Mouse (Mus musculus): ENCODE measurements around the gene Cyth1. TPM values are rescaled to one million over a fixed set of nuclear protein-coding genes. Genes with fewer than 3 reads are reported as not detected.

Cyth1 gene
- 12.3 and 15.1 TPM in 2 replicates for total RNA-seq (2015)
- total RNA-seq (2017): 45.5 and 56.3 TPM in 2 replicates

DNA sequence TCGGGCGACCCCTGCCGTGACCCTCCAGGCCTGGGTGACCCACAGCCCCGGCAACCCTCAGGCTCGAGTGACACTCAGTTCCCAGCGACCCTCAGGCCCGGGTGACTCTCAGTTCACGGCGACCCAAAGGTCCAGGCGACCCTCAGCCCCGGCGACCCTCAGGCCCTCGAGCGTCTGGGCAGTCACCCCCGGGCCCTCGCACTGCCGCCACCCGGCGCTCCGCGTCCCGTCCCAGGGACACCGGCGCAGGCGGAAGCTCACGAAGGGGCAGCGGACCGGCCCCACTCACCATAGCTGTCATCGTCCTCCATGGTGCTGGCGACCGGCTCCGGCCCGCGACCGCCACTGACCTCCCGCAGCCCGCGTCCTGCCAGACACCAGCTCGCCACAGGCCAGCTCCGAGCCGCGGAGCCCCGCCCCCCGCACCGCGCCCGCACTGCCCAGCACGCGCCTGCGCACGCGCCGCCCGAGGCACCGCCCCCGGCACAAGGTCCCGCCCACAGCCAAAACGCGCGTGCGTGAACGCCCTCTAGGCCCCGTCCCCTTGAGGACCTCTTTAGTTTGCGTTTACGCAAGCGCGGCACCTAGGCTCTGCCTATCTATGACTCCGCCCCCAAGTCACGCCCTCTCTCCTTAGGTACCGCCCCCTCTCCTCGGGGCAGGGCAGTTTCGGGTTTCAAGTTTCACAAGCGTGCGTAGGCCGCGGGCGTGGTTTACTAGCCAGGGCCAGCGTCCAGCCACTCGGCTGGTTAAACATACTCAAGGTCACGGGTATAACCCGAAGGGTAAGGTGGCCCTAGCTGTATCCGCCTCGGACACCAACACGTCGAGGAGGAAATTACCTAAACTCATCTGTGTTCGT, at the start of gene Cyth1:
TSS of gene Cyth1 (minus strand) at position 443 of the 862 bp plus-strand sequence.
- peak; percentile 95 for ATAC-seq (replicated peaks; ENCODE audit: poor library complexity)

GRCm38 (mm10) chr11:118297967-118298366, 49.6 kb upstream of the Cyth1 start:
- 0 out of 2 replicates have a peak, but pooled peaks have one; percentile 31 for ATAC-seq (replicated peaks; ENCODE audit: poor library complexity)

DNA sequence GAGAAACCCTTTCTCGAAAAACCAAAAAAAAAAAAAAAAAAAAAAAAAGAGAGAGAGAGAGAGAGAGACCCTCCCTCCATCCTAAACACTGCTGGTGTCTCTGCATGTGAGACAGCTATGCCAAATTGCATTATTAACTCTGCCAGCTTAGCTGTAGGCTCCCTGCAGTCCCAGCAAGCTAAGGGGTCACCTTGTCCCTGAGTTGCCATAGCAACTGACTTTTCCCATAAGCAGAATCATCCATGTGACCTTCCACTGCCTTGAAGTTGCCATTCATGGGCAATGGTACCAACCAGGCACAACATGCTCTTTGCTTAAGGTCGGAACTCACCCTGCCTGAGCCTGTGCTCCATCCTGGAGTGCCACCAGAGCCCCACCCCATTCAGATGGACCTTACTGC, 46.6 kb upstream of the Cyth1 start:
- no peak for ATAC-seq (replicated peaks; ENCODE audit: poor library complexity)

GRCm38 (mm10) chr11:118292671-118293070, 44.3 kb upstream of the Cyth1 start:
- ATAC-seq (replicated peaks; ENCODE audit: poor library complexity): no peak

- ATAC-seq (replicated peaks; ENCODE audit: poor library complexity): peak; percentile 96
These were observed 41.9 kb upstream of the Cyth1 start, which contains the start of gene Usp36 for GRCm38 (mm10) chr11:118289999-118290889. Gene Usp36, minus strand, starts transcription at chr11:118290244.

DNA sequence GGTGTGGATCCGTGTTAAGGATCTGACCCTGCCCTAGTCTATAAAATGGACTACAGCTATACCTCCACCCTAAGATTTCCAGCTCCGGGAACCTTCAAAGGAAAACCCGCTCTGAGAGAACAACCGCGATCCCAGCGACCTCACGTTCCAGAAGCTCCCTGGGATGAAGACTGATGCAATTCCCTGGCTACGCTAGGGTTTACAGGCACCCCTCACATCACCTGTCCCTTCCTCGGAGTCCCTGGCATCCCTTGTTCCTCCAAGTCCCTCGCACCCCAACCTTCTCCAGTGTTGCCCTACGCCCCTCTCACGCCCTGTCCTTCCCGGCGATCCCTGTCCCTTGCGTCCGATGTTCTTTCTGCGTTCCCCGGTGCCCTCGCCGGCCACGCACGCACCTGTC, 41.2 kb upstream of the Cyth1 start:
- no peak; the same call in 1 of the 2 replicates for ATAC-seq (replicated peaks; ENCODE audit: poor library complexity)

- ATAC-seq (replicated peaks; ENCODE audit: poor library complexity): peak; percentile 35
These were observed 40.7 kb upstream of the Cyth1 start for GRCm38 (mm10) chr11:118289037-118289511.

GRCm38 (mm10) chr11:118287573-118287972, 39.2 kb upstream of the Cyth1 start:
- ATAC-seq (replicated peaks; ENCODE audit: poor library complexity): no peak

GRCm38 (mm10) chr11:118286434-118286833, 38.0 kb upstream of the Cyth1 start:
- ATAC-seq (replicated peaks; ENCODE audit: poor library complexity): no peak

- ATAC-seq (replicated peaks; ENCODE audit: poor library complexity): no peak
These were observed 37.4 kb upstream of the Cyth1 start for GRCm38 (mm10) chr11:118285791-118286190.

DNA sequence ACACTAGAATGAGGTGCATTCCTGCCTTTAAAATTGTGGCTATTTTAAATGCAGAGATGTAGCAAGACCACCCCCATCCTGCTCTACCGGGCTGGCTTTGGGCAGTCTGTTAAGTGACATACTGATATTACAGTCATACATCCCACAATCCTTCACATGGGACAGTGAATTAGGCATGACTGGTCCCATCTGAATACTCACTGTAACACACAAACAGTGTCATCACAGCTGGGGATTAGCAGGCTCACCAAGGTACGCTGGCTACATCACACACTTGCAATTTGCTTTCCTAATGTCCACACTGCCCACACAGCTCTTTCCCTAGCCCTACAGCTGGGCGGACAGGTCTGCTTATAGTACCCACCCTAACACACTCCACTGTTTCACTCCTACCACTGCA, 31.8 kb upstream of the Cyth1 start:
- ATAC-seq (replicated peaks; ENCODE audit: poor library complexity): no peak

DNA sequence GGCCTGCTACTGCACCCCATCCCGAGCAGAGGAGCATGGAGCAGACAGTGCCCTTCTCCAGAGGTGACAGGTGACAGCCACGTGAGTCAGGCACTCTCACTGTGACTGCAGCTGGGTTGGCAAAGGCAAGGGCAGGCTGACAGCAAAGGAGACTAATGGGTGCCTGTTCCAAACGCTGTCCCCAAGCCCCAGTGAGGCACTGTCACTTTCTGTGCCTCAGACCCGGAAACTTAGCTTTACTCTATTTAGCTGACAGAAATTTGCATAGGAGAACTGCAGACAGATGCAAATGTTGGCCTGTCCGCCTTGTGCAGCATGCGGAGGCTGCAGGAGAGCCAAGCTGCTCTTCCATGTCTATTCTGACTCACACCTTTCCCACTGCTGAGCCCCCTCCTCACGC, 27.9 kb upstream of the Cyth1 start:
- ATAC-seq (replicated peaks; ENCODE audit: poor library complexity): no peak

DNA sequence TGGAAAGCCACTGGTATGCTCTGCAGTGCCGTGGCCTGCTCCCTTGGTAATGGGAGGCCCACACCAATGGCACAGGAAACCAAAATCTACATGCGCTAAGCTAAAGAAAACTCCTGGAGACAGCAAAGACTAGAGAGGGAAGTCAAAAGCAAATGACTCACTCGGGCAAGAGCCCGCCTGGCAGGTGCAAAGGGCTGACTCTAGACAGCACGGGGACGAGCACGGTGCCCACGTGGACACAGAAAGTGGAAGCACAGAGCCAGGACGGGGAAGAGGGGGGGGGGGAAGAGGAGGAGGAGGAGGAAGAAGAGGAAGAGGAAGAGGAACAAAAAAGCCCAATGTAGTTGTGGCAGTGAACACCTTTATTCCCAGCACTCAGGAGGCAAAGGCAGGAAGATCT, 26.7 kb upstream of the Cyth1 start:
- peak; percentile 38; the same call in 1 of the 2 replicates for ATAC-seq (replicated peaks; ENCODE audit: poor library complexity)

- peak; percentile 61; the same call in 1 of the 2 replicates for ATAC-seq (replicated peaks; ENCODE audit: poor library complexity)
These were observed 21.4 kb upstream of the Cyth1 start for GRCm38 (mm10) chr11:118269827-118270226.

DNA sequence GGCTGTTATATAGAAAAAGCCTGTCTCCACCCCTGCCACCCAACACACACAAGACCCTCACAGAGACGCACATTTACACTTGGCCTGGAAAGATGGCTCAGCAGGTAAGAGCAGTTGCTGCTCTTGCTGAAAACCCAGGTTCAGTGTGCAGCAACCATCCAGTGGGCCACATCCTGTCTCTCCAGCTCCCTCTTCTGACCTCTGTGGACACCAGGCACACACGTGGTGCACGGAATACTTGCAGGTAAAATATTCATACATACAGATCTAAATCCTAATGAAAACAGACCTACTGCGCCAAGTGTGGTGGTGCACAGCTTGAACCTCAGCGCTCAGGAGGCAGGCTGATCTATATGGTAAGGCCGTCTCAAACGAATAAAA, 18.3 kb upstream of the Cyth1 start:
- no peak for ATAC-seq (replicated peaks; ENCODE audit: poor library complexity)

DNA sequence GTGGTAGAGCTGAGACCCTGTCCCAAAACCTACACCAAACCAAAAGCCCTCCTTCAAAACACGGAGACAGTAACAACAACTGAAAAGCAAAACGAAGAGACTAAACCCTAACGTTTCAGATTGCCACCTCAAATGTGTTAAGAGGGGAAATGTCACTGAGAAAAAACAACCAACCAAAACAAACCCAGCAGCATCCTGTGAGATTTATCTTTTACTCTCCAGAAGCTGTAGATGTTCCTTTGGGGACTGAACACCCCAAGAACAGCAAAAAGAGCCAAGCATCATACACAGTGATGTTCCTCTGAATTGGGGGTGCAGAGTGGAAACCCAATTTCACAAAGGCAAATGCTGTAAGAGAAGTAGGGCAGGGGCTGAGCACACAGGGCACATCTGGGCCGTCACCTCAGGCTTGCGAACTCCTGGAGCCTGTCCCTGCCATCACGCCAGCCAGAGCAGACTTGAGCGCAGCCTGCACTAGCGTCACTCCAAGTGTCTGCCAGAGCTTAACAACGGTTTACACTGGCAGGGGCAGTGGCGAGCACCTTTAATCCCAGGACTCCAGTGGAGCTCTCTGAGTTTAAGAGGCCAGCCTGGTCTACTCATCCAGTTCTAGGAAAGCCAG, 17.8 kb upstream of the Cyth1 start:
- ATAC-seq (replicated peaks; ENCODE audit: poor library complexity): no peak

DNA sequence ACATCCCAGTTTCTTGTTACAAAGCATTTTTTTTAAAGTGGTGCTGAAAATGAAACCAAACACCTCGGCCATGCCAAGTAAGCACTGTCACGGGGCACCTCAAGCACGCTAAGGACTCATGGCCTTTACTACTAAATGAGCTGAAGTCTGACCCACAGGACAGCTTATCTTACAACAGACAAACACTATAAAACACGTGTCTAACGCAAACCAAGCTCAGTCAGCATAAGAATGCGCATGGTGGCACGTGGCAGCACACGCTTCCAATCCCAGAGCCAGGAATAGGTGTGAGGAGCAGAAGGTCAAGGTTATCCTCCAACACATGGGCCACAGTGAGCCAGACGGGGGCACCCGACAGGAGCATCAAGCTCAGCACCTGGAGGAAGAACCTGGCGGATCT, 17.2 kb upstream of the Cyth1 start:
- ATAC-seq (replicated peaks; ENCODE audit: poor library complexity): no peak

DNA sequence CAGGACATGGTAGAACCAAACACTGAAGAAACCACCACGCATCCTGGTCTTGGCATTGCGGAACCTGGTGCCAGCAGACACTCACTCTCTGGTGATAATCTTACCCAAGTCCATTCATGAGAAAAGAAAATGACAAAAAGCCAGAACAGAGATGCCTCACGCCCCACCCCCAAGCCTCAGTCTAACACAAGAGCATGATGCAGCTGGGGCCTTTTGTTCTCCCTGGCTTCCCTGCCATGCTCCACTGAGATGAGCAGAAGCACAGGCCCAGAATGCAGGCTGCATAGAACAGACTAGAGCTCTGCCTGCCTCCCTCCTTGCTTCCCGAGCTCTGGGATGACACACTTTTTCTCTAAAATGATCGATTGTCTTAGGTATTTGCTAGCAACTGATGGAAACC, 14.8 kb upstream of the Cyth1 start:
- no peak for ATAC-seq (replicated peaks; ENCODE audit: poor library complexity)

- no peak for ATAC-seq (replicated peaks; ENCODE audit: poor library complexity)
These were observed 11.7 kb upstream of the Cyth1 start for GRCm38 (mm10) chr11:118260081-118260480.

GRCm38 (mm10) chr11:118259580-118259979, 11.2 kb upstream of the Cyth1 start:
- no peak for ATAC-seq (replicated peaks; ENCODE audit: poor library complexity)

DNA sequence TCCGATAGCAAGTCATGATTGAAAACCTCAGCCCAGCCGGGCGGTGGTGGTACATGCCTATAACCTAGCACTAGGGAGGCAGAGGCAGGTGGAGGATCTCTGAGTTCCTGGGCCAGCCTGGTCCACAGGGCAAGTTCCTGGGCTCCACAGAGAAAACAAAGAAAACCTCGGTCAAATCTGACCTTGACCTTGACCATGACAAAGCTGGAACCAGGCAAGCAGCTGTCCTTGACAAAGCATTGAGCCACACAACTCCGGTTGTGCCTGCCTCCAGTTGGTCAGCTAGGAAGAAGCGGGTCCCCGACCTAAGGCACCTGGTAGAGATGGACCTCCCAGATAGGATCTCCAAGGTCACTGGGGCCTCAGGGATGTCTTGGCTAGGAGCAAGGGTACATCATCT, 8.0 kb upstream of the Cyth1 start:
- no peak for ATAC-seq (replicated peaks; ENCODE audit: poor library complexity)
